Mouse (Mus musculus) ES-E14 (cell line): ENCODE data around the gene Swt1. TPM values are rescaled to one million over a fixed set of nuclear protein-coding genes. Genes with fewer than 3 reads are reported as not detected.
"Not testable (repeated sequence)": the region's sequence is repeated elsewhere in the genome, so short reads cannot be mapped to it uniquely, and the experiment has no call there.

Experiments used
- DNase-seq: peaks from one replicate; pipeline ENCODE4 v3.0.0-alpha.2; 2013; ENCODE audit warnings: low read depth, low spot score
- H3K27ac ChIP-seq: 2 replicates; pipeline ENCODE4 v1.5.1; 2012; ENCODE audit warnings: low read depth, mild to moderate bottlenecking, low read length, moderate library complexity, mixed read lengths; ENCODE audit not compliant: poor library complexity, insufficient read depth, severe bottlenecking
- H3K36me3 ChIP-seq: 2 replicates; pipeline ENCODE4 v1.6.1; 2012; ENCODE audit warnings: mild to moderate bottlenecking, low read length, moderate library complexity, mixed read lengths; ENCODE audit not compliant: control insufficient read depth, poor library complexity, insufficient read depth, severe bottlenecking
- H3K4me1 ChIP-seq, 2 experiments: fragments of 150-350 bp in 1 of 2; sonication (generic) in 1 of 2; 2 replicates each; pipeline ENCODE4 v1.6.1; 2012; ENCODE audit warnings: low read length in 2 of 2, mild to moderate bottlenecking in 1 of 2, mixed read lengths in 1 of 2; ENCODE audit not compliant: control insufficient read depth in 2 of 2, insufficient read depth in 2 of 2, poor library complexity in 1 of 2
- H3K4me3 ChIP-seq, 2 experiments: fragments of 150-350 bp in 1 of 2; sonication (generic) in 1 of 2; 2 replicates each; pipeline ENCODE4 v1.5.1; 2012; ENCODE audit warnings: low read length in 2 of 2, low read depth in 1 of 2, mild to moderate bottlenecking in 1 of 2, mixed read lengths in 1 of 2; ENCODE audit not compliant: insufficient read depth in 1 of 2, poor library complexity in 1 of 2, severe bottlenecking in 1 of 2
- H3K9ac ChIP-seq: 2 replicates; pipeline ENCODE4 v1.6.1; 2012; ENCODE audit warnings: low read depth, mild to moderate bottlenecking, low read length, mixed read lengths; ENCODE audit not compliant: poor library complexity, insufficient read depth, severe bottlenecking
- H3K9me3 ChIP-seq: fragments of 150-350 bp; sonication (generic); 2 replicates; pipeline ENCODE4 v1.6.1; 2012; ENCODE audit warnings: low read depth, mild to moderate bottlenecking, low read length; ENCODE audit not compliant: control insufficient read depth, insufficient read depth
- CHD2 ChIP-seq: IDR thresholded peaks from 2 replicates; pipeline ENCODE4 v1.6.1; 2014; ENCODE audit warnings: mild to moderate bottlenecking, low read depth, low read length, inconsistent platforms
- HCFC1 ChIP-seq: IDR thresholded peaks from 2 replicates; pipeline ENCODE4 v1.6.1; 2012; ENCODE audit warnings: low read length, inconsistent platforms, borderline replicate concordance; ENCODE audit not compliant: insufficient read depth
- MAFK ChIP-seq: IDR thresholded peaks from 2 replicates; pipeline ENCODE4 v1.6.1; 2014; ENCODE audit warnings: mild to moderate bottlenecking, low read depth, low read length, inconsistent platforms; ENCODE audit not compliant: insufficient read depth
- ZC3H11A ChIP-seq: IDR thresholded peaks from 2 replicates; pipeline ENCODE4 v1.6.1; 2012; ENCODE audit warnings: low read depth, mild to moderate bottlenecking, inconsistent platforms, low read length, borderline replicate concordance
- ZNF384 ChIP-seq: IDR thresholded peaks from 2 replicates; pipeline ENCODE4 v1.6.1; 2012; ENCODE audit warnings: low read depth, low read length, inconsistent platforms
- in situ Hi-C, 2 experiments: fragments of 600-800 bp; cut with MboI; formaldehyde crosslinking; loops; one replicate each; pipeline ENCODE4 v1.15.1; 2025; ENCODE audit warnings: low sequenced_read_pairs in 2 of 2, inconsistent platforms in 1 of 2; ENCODE audit not compliant: unreplicated experiment in 2 of 2
- total RNA-seq: library from RNA; depleted of rRNA; stranded (reverse); fragments of 300-350 nt; gene quantifications from 2 replicates; pipeline ENCODE4 v1.2.3, GENCODE M21; 2012; rRNA removed

The Swt1 gene
- total RNA-seq, result 16.9 and 22.6 TPM in 2 replicates

- Histone ChIP-seq H3K4me1 (peaks cover 0 to 7% of the 10 kb centered on the region in 2 experiments; a peak in 2 of 4 replicates), H3K9me3 (no peaks in the 10 kb centered on the region), H3K4me3 (peak within 1 kb of the TSS; percentile 87 to 99), H3K27ac (peak within 1 kb of the TSS; percentile 92), H3K9ac (peak within 1 kb of the TSS; percentile 95), H3K36me3 (no peaks in the 10 kb centered on the region)
- TF ChIP-seq HCFC1 (peak; percentile 97), ZC3H11A (no peak), MAFK (no peak), ZNF384 (no peak), CHD2 (no peak)
- DNase-seq, result peak; percentile 99
- in situ Hi-C loops, result no loop called here
Measured at GRCm38 (mm10) chr1:151428263-151429221, at the start of gene Swt1, which contains the start of gene Trmt1l. Gene Swt1 (minus strand): TSS chr1:151428455. Gene Trmt1l (plus strand): TSS chr1:151428542.

GRCm38 (mm10) chr1:151472386-151472785 lies 44.1 kb upstream of the Swt1 start:
- H3K27ac ChIP-seq, DNase-seq, H3K9ac ChIP-seq, H3K4me1 ChIP-seq, H3K4me3 ChIP-seq, H3K9me3 ChIP-seq, in situ Hi-C loops: not testable (repeated sequence)
- H3K36me3 ChIP-seq, result peaks cover 23% of the 10 kb centered on the region

GRCm38 (mm10) chr1:151471429-151471828 lies 43.2 kb upstream of the Swt1 start:
- Histone ChIP-seq H3K4me1 (peaks cover 0 to 8% of the 10 kb centered on the region in 2 experiments; a peak in 2 of 4 replicates), H3K27ac (no peak overlapping the region)
- TF ChIP-seq CHD2, result no peak
- TF ChIP-seq ZNF384, result no peak
- TF ChIP-seq HCFC1, result no peak
- TF ChIP-seq MAFK, result no peak
- TF ChIP-seq ZC3H11A, result no peak

DNA sequence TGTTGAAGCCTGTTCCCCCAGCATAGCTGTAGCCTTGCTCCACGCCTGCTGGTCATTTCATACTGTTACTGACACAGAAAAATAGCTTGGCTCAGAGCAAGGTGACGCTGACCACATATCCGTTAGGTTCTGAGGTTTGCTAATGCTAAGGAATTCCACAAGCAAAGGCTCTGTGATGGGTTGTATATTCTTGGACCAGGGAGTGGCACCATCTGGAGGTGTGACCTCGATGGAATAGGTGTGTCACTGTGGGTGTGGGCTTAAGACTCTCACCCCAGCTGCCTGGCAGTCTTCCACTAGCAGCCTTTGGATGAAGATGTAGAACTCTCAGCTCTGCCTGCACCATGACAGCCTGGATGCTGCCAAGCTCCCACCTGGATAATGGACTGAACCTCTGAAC lies 38.3 kb upstream of the Swt1 start:
- peaks cover 6% of the 10 kb centered on the region for H3K36me3 ChIP-seq
- no peak for TF ChIP-seq CHD2
- no peak for TF ChIP-seq MAFK
- no peak for TF ChIP-seq ZNF384
- no peak for TF ChIP-seq ZC3H11A
- TF ChIP-seq HCFC1, result no peak
- no peak overlapping the region for H3K27ac ChIP-seq
- in situ Hi-C loops, result no loop called here
- peaks cover 0 to 7% of the 10 kb centered on the region in 2 experiments; a peak in 2 of 4 replicates for H3K4me1 ChIP-seq
- H3K9me3 ChIP-seq, result no peaks in the 10 kb centered on the region
- H3K4me3 ChIP-seq, result no peak overlapping the region
- no peak overlapping the region for H3K9ac ChIP-seq
- no peak for DNase-seq

More at GRCm38 (mm10) chr1:151471429-151471828, 43.2 kb upstream of the Swt1 start:
- H3K4me3 ChIP-seq, result no peak overlapping the region
- peaks cover 22% of the 10 kb centered on the region for H3K36me3 ChIP-seq
- H3K9me3 ChIP-seq, result no peaks in the 10 kb centered on the region
- H3K9ac ChIP-seq, result no peak overlapping the region
- DNase-seq, result no peak
- in situ Hi-C loops, result no loop called here
